Mouse (Mus musculus) cerebellum, adult 8-10 months (tissue): ENCODE results near the gene Rad51b.

Experiments
- DNase-seq: peaks from one replicate; pipeline ENCODE4 v3.0.0; 2022

Gene Rad51b

GRCm38 (mm10) chr12:79850021-79850420 is 552.9 kb downstream of the Rad51b start:
- DNase-seq, result no peak

- DNase-seq, result no peak
Observed at GRCm38 (mm10) chr12:79851898-79852297, 554.8 kb downstream of the Rad51b start.

- no peak for DNase-seq
Observed at GRCm38 (mm10) chr12:79852606-79853005, 555.5 kb downstream of the Rad51b start.

- no peak for DNase-seq
Observed at GRCm38 (mm10) chr12:79853901-79854490, 556.9 kb downstream of the Rad51b start.

- DNase-seq, result no peak
Observed at GRCm38 (mm10) chr12:79854507-79854906, 557.4 kb downstream of the Rad51b start.

GRCm38 (mm10) chr12:79856116-79856909 is 559.2 kb downstream of the Rad51b start:
- no peak for DNase-seq

DNA sequence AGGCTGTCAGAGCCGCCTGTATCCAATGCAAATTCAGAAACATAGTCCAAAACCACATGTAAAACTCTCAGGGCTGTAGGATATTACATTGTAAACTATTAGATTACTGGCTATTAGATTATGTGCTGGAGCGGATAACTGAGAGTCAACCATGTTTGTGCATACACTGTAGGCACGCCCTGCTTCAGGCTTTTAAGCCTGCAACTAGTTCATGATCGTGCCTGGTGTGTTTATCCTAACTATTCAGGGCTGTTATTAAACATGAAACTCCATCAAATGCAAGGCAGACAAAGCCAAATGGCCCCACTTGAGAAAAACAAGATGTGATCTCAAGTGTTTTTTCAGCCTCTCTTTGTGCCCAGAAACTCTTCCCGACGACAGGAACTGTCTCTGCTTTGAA is 560.6 kb downstream of the Rad51b start:
- no peak for DNase-seq

DNA sequence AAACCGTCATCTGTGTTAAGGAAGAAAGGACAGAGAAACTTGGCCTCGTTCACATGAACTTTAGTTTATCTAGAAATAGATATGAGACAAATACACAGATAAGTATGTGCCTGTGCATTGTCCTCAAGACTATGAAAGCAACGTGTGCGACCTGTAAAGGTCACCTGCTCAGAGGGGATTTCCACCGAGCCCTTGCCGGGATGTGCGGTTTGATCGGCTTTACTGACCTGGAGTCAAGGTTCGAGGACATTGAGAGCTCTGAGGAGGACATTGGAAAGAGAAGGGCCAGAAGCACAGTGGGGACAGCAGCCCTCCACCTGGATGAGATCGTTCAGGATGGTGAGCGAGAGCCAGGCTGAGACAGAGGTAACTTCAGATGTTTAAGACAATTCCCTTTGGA is 561.3 kb downstream of the Rad51b start:
- no peak for DNase-seq

- DNase-seq, result no peak
Observed at GRCm38 (mm10) chr12:79859354-79860247, 562.5 kb downstream of the Rad51b start.

GRCm38 (mm10) chr12:79860248-79860555 is 563.1 kb downstream of the Rad51b start:
- no peak for DNase-seq
